Mouse (Mus musculus): Measurements from ENCODE around the gene Tmem230.

DNA sequence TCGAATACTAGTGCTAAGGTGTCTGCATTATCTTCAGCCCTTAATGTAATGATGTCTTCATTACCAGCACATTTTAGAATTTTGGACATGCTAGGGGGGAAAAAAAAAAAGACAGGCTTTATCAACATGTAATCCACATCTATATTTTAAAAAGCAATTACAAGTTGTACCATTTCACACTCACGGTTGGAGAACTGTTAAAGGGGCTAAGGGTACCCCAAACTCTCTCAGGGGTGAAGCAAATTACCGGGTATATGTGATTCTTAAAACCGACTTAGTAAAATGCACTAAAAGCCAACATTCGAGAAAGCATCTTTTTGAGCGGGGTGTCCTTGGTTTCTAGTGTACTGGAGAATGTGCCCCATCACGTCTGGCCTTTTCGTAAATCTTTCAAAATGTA lies 4.3 kb upstream of the Tmem230 start:
- TF ChIP-seq CTCF (IDR thresholded peaks at IDR 0.05; ENCODE audit: insufficient read depth, low read depth, low read length), result no peak
- TF ChIP-seq POLR2A (IDR thresholded peaks at IDR 0.05; ENCODE audit: insufficient read depth, low read depth, low read length), result no peak

Measured in olfactory bulb, adult 2 months (tissue).